Mouse (Mus musculus) thymus, adult 2 months (tissue): ENCODE results near the gene Podn. TPM values are rescaled to one million over a fixed set of nuclear protein-coding genes. Genes with fewer than 3 reads are reported as not detected.

Experiments
- DNase-seq: peaks from one replicate; pipeline ENCODE4 v3.0.0; 2021
- H3K27ac ChIP-seq: fragments of 200-500 bp; 2 replicates; pipeline ENCODE4 v1.5.1; 2012; ENCODE audit warnings: low read length, control low read depth; ENCODE audit not compliant: control insufficient read depth, insufficient read depth
- H3K27me3 ChIP-seq: fragments of 200-500 bp; 2 replicates; pipeline ENCODE4 v1.6.1; 2012; ENCODE audit warnings: mild to moderate bottlenecking, low read length, moderate library complexity, mixed read lengths; ENCODE audit not compliant: control insufficient read depth, insufficient read depth
- H3K36me3 ChIP-seq: fragments of 200-500 bp; 2 replicates; pipeline ENCODE4 v1.6.1; 2012; ENCODE audit warnings: mild to moderate bottlenecking, low read length, moderate library complexity; ENCODE audit not compliant: control insufficient read depth, insufficient read depth
- H3K4me1 ChIP-seq: fragments of 200-500 bp; replicated peaks from 2 replicates; pipeline ENCODE4 v1.6.1; 2012; ENCODE audit warnings: low read length; ENCODE audit not compliant: control insufficient read depth, insufficient read depth
- H3K4me3 ChIP-seq: fragments of 200-500 bp; 2 replicates; pipeline ENCODE4 v1.5.1; 2012; ENCODE audit warnings: mild to moderate bottlenecking, low read length, control low read depth, moderate library complexity; ENCODE audit not compliant: control insufficient read depth, insufficient read depth
- CTCF ChIP-seq: fragments of 200-500 bp; IDR thresholded peaks from 2 replicates; pipeline ENCODE4 v1.5.1; 2012; ENCODE audit warnings: mild to moderate bottlenecking, control low read depth, low read length, moderate library complexity, borderline replicate concordance; ENCODE audit not compliant: control insufficient read depth, poor library complexity, insufficient read depth; ENCODE audit errors: extremely low read depth
- POLR2A ChIP-seq: fragments of 200-500 bp; IDR thresholded peaks from 2 replicates; pipeline ENCODE4 v1.6.1; 2012; ENCODE audit warnings: mild to moderate bottlenecking, low read length, control low read depth, moderate library complexity; ENCODE audit not compliant: control insufficient read depth, poor library complexity, insufficient read depth; ENCODE audit errors: extremely low read depth
- WGBS: fragments of 180-500 bp; shearing (Covaris S2); methylation state at CpG from one replicate; pipeline ENCODE4 v1.1.7; 2018; 5-methylcytosine and 5-hydroxymethylcytosine counted together
- polyA plus RNA-seq: library from polyadenylated mRNA; depleted of rRNA; stranded (reverse); fragments of >200 nt; gene quantifications from 2 replicates; pipeline ENCODE4 v1.2.3, GENCODE M21; 2012

Podn gene
- polyA plus RNA-seq, 1 experiment, result 12.0 TPM

DNA sequence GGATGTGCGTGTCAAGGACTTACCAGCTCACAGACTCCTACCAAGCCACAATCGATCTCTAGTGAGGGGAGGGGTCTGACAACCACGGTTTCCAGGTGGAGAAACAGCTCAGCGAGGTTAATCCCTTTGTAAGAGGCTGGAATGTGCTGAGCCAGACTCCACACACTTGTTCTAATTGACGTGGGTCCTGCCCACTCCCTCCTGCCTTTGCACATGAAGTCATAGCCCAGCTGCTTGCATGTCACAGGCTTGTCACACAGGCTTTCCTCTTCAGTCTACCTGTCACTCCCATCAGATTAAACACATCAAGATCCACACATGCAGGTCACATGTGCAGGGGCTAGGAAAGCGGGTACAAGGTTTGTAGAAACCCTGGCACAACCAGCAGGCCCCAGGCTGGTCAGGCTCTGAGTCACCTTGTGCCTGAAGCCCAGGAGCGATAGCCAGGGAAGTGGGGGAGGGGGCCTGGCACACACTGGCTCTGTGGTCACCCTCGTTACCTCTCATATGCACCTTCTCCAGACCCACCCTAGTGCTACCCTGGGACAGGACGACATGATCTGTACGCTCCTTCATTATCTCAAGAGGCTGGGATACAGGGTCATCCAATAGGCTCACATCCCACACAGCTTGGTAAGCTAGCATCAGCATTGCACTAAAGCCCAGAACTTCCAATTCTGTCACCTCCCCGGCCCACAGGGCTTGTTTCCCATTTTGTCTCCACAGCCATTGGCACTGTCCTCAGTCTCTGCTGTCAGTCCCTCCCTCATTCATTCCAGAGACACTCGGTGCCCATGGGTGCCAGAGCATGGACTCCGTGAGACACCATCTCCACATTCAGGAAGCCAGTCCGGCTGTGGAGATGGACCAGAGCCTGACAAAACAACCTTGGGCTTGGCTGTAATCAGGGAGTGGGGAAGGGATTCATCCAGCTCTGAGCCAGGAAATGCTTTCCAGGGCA lies 77.0 kb downstream of the Podn start:
- H3K36me3 ChIP-seq, result no peaks in the 10 kb centered on the region
- no peak overlapping the region for H3K27ac ChIP-seq
- H3K4me1 ChIP-seq, result peaks cover 20% of the 10 kb centered on the region
- TF ChIP-seq CTCF (no peak), POLR2A (no peak)
- 80% methylated on average over 14 of the region's 14 CpGs for WGBS
- no peak for DNase-seq
- H3K27me3 ChIP-seq, result no peaks in the 10 kb centered on the region
- H3K4me3 ChIP-seq, result no peak overlapping the region

DNA sequence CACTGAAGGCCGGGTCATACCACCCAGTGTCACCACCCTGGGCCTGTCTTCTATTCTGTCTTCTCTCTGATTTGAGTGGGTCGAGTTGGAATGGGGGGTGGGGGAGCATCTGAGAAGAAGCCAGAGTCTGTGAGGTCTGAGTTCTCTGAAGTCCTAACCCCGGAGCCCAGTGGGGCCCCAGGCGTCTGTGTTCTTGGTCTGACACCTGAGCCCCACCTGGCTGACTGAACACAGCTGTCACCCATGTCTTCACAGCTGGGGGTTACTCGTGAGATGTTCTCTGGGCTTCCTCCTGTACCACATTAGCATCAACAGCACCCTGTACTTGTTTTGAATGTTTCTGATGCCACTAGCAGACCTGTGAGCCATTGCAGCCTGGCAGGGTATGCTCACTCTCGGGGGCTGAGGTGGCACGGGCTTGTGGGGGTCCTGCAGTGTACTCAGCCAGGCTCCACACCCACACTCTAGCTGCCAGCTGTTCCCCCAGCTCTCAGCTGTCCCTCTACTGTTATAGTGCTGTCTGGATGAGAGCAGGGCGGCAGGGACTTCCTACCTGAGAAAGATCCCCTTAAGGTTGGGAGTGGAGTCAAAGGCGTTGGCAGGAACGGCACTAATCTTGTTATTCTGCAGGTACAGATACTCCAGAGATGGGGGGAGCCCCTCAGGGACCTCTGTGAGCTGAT lies 77.9 kb downstream of the Podn start:
- TF ChIP-seq CTCF (no peak), POLR2A (no peak)
- no peak overlapping the region for H3K27ac ChIP-seq
- no peaks in the 10 kb centered on the region for H3K36me3 ChIP-seq
- H3K27me3 ChIP-seq, result no peaks in the 10 kb centered on the region
- WGBS, result 47% methylated on average over 10 of the region's 10 CpGs
- no peak overlapping the region for H3K4me3 ChIP-seq
- H3K4me1 ChIP-seq, result peaks cover 20% of the 10 kb centered on the region
- peak; percentile 16 for DNase-seq

- no peak for TF ChIP-seq CTCF
- TF ChIP-seq POLR2A, result no peak
- no peaks in the 10 kb centered on the region for H3K27me3 ChIP-seq
- 84% methylated on average over 7 of the region's 7 CpGs for WGBS
- no peak overlapping the region for H3K27ac ChIP-seq
- no peaks in the 10 kb centered on the region for H3K36me3 ChIP-seq
- peaks cover 20% of the 10 kb centered on the region for H3K4me1 ChIP-seq
- no peak overlapping the region for H3K4me3 ChIP-seq
- DNase-seq, result no peak
Measured at GRCm38 (mm10) chr4:108017839-108018238, 78.4 kb downstream of the Podn start.

GRCm38 (mm10) chr4:108016321-108016720 lies 79.9 kb downstream of the Podn start:
- 96% methylated on average over 3 of the region's 3 CpGs for WGBS
- H3K27ac ChIP-seq, result no peak overlapping the region
- peaks cover 20% of the 10 kb centered on the region for H3K4me1 ChIP-seq
- no peak overlapping the region for H3K4me3 ChIP-seq
- H3K36me3 ChIP-seq, result no peaks in the 10 kb centered on the region
- no peak for DNase-seq
- H3K27me3 ChIP-seq, result no peaks in the 10 kb centered on the region
- TF ChIP-seq CTCF, result no peak

- no peak overlapping the region for H3K4me3 ChIP-seq
- WGBS, result 67% methylated on average over 14 of the region's 14 CpGs
- H3K36me3 ChIP-seq, result no peaks in the 10 kb centered on the region
- no peak for TF ChIP-seq POLR2A
- TF ChIP-seq CTCF, result no peak
- no peaks in the 10 kb centered on the region for H3K27me3 ChIP-seq
- no peak overlapping the region for H3K27ac ChIP-seq
- H3K4me1 ChIP-seq, result peaks cover 20% of the 10 kb centered on the region
- peak; percentile 17 for DNase-seq
Measured at GRCm38 (mm10) chr4:108015067-108015765, 81.0 kb downstream of the Podn start.

- DNase-seq, result no peak
- Histone ChIP-seq H3K4me3 (no peak overlapping the region), H3K27me3 (no peaks in the 10 kb centered on the region), H3K4me1 (peaks cover 20% of the 10 kb centered on the region), H3K36me3 (no peaks in the 10 kb centered on the region), H3K27ac (no peak overlapping the region)
- TF ChIP-seq CTCF (no peak), POLR2A (no peak)
- WGBS, result 74% methylated on average over 2 of the region's 2 CpGs
Measured at GRCm38 (mm10) chr4:108014466-108014865, 81.8 kb downstream of the Podn start.

- H3K4me1 ChIP-seq, result no peaks in the 10 kb centered on the region
- TF ChIP-seq CTCF, result no peak
- no peak overlapping the region for H3K4me3 ChIP-seq
- WGBS, result 80% methylated on average over 8 of the region's 8 CpGs
- no peaks in the 10 kb centered on the region for H3K27me3 ChIP-seq
- H3K27ac ChIP-seq, result no peak overlapping the region
- no peak for DNase-seq
- no peaks in the 10 kb centered on the region for H3K36me3 ChIP-seq
Measured at GRCm38 (mm10) chr4:108008541-108008940, 87.7 kb downstream of the Podn start.
